Mouse (Mus musculus) liver, postnatal 0 days (tissue): ENCODE data around the gene Poldip3.
A peak's percentile ranks its signal among the peaks of the same experiment; 100 is the strongest.

Experiments
- CTCF ChIP-seq: sonication (generic); IDR thresholded peaks from 2 replicates; pipeline ENCODE4 v1.5.1; 2016; ENCODE audit warnings: antibody characterized with exemption, low read depth
- EP300 ChIP-seq: IDR thresholded peaks from 2 replicates; pipeline ENCODE4 v1.6.1; 2016; ENCODE audit warnings: antibody characterized with exemption, low read depth, mild to moderate bottlenecking

DNA sequence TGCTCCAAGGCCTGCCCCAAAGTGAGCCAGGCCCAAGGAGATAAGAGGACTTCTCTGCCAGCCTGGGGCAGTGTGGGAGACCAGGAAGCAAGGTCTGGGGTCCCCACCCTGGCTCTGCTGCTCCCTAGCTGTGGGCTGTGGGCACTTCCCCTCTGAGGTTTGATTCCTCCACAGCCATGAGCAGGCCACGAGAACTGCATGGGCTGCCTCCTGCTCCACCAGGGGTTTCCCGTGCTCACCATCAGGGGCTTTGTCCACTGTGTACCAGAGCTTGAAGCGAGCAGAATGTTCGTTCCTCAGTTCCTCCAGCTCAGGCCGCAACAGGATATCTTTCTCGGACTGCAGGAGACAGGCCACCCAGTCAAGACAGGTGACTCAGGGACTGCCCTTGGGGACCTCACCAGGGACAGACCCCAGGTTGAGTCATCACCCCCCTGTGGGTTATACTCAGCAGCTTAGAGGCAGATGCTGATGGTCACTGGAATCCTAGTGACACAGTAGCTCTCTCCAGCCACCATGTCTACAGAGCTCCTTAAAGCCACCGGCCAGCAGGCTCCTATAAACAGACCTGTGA lies 9.5 kb upstream of the Poldip3 start:
- TF ChIP-seq CTCF (peak; percentile 3; the same call in 1 of the 2 replicates), EP300 (no peak)
